Mouse (Mus musculus): ENCODE measurements around the gene Adamts17. TPM values are rescaled to one million over a fixed set of nuclear protein-coding genes. Genes with fewer than 3 reads are reported as not detected.

Adamts17 gene
- total and polyA plus RNA-seq, 3 experiments = 0.33 to 0.42 TPM; not detected in 1

DNA sequence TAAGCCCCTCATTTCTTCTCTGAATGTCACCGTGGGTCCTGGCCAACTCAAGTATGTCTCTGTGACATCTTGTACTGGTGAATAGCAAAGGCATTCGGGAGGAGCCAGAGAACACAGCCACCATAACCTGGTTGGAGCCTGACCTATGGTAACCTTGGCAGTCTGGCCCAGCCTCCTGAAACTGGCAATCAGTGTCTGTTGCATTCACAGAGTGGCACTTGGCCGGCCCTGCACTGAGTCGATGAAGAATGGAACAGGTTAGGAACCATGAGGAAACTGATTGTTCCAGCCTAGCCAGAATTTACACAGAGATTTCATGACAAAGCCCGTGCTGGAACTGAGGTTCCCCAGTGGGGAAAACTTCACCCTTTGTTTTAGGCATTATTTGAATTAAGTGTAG, 38.8 kb upstream of the Adamts17 start:
- H3K9me3 ChIP-seq (replicated peaks; ENCODE audit: insufficient read depth, low read length) = no peaks in the 10 kb centered on the region
- TF ChIP-seq MAZ (IDR thresholded peaks at IDR 0.05; ENCODE audit: low read depth, low read length) = no peak
- no peak for TF ChIP-seq TCF12 (IDR thresholded peaks at IDR 0.05; ENCODE audit: low read depth, low read length)
- no peak for TF ChIP-seq E2F4 (IDR thresholded peaks at IDR 0.05; ENCODE audit: borderline replicate concordance, low read depth, low read length)
- TF ChIP-seq SMC3 (IDR thresholded peaks at IDR 0.05; ENCODE audit: low read depth, low read length) = no peak
- H3K27me3 ChIP-seq (ENCODE audit: control insufficient read depth in 1 of 2, insufficient read depth in 2 of 2, low read length in 2 of 2) = no peaks in the 10 kb centered on the region; a peak in 1 of 4 replicates
- DNase-seq (ENCODE audit: low read depth, low spot score) = no peak
- H3K4me3 ChIP-seq (ENCODE audit: control insufficient read depth in 1 of 2, insufficient read depth in 1 of 2, low read depth in 2 of 2, low read length in 2 of 2) = no peak overlapping the region
- no peaks in the 10 kb centered on the region for H3K79me2 ChIP-seq (ENCODE audit: control insufficient read depth, insufficient read depth, low read length, poor library complexity)
- no peaks in the 10 kb centered on the region for H3K4me1 ChIP-seq (ENCODE audit: control insufficient read depth in 1 of 2, insufficient read depth in 2 of 2, low read length in 2 of 2)
- H3K27ac ChIP-seq (ENCODE audit: control insufficient read depth, low read depth, low read length) = no peak overlapping the region
- H3K9ac ChIP-seq (ENCODE audit: control insufficient read depth, low read depth, low read length, poor library complexity, severe bottlenecking) = no peak overlapping the region
- no peaks in the 10 kb centered on the region for H3K36me3 ChIP-seq (ENCODE audit: control insufficient read depth in 1 of 2, insufficient read depth in 2 of 2, low read length in 2 of 2)

DNA sequence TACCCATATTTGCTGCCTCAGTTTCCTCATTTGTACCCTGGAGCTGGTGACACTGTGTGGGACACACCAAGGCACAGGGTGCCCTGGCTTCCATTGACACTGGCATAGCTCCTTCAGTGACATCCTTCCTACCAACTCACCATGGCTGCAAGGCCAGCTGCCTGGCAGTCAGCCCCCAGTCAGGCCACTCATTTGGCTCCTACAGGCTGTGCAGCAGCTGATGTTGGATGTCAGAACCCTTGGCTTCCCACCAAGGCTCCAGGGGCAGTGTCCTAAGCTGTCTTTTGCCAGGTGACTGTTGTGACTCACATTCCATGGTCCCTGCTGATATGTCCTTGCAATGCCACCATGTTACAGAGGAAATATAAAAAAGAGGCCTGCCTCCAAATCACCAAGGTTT, 37.8 kb upstream of the Adamts17 start:
- Histone ChIP-seq H3K27ac (ENCODE audit: control insufficient read depth, low read depth, low read length) (no peak overlapping the region), H3K4me1 (ENCODE audit: control insufficient read depth in 1 of 2, insufficient read depth in 2 of 2, low read length in 2 of 2) (no peaks in the 10 kb centered on the region), H3K9me3 (replicated peaks; ENCODE audit: insufficient read depth, low read length) (no peaks in the 10 kb centered on the region), H3K27me3 (ENCODE audit: control insufficient read depth in 1 of 2, insufficient read depth in 2 of 2, low read length in 2 of 2) (no peaks in the 10 kb centered on the region; a peak in 1 of 4 replicates), H3K79me2 (ENCODE audit: control insufficient read depth, insufficient read depth, low read length, poor library complexity) (no peaks in the 10 kb centered on the region), H3K9ac (ENCODE audit: control insufficient read depth, low read depth, low read length, poor library complexity, severe bottlenecking) (no peak overlapping the region), H3K36me3 (ENCODE audit: control insufficient read depth in 1 of 2, insufficient read depth in 2 of 2, low read length in 2 of 2) (no peaks in the 10 kb centered on the region), H3K4me3 (ENCODE audit: control insufficient read depth in 1 of 2, insufficient read depth in 1 of 2, low read depth in 2 of 2, low read length in 2 of 2) (no peak overlapping the region)
- no peak for DNase-seq (ENCODE audit: low read depth, low spot score)
- TF ChIP-seq ELF1 (IDR thresholded peaks at IDR 0.05; ENCODE audit: low read depth, low read length) = no peak
- TF ChIP-seq HCFC1 (IDR thresholded peaks at IDR 0.05; ENCODE audit: low read depth, low read length) = no peak
- no peak for TF ChIP-seq MYB (IDR thresholded peaks at IDR 0.05; ENCODE audit: low read depth, low read length)
- no peak for TF ChIP-seq TAL1 (IDR thresholded peaks at IDR 0.05; ENCODE audit: low read length)
- no peak for TF ChIP-seq MEF2A (IDR thresholded peaks at IDR 0.05; ENCODE audit: extremely low read depth, insufficient replicate concordance, low read depth, low read length, poor library complexity, severe bottlenecking)

DNA sequence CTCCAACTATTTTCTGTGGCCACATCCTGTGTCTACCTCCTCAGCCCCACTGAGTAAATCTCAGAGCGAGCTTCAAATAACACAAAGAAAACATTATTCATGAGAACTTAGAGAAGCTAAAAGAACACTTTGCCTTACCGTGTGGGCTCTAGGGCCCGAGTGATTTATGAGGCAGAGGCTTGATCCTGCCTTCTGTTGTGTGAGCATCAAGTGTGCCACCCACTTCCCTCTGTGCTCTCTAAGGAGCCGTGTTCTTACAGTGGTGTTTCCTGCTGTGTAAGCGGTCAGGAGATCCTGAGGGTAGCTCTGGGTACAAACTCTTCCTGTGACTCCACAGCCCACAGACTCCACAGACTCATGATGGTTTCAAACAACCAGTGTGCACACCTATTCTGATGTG, 35.7 kb upstream of the Adamts17 start:
- Histone ChIP-seq H3K27ac (ENCODE audit: control insufficient read depth, low read depth, low read length) (no peak overlapping the region), H3K36me3 (ENCODE audit: control insufficient read depth in 1 of 2, insufficient read depth in 2 of 2, low read length in 2 of 2) (no peaks in the 10 kb centered on the region), H3K9ac (ENCODE audit: control insufficient read depth, low read depth, low read length, poor library complexity, severe bottlenecking) (no peak overlapping the region), H3K4me3 (ENCODE audit: control insufficient read depth in 1 of 2, insufficient read depth in 1 of 2, low read depth in 2 of 2, low read length in 2 of 2) (no peak overlapping the region), H3K27me3 (ENCODE audit: control insufficient read depth in 1 of 2, insufficient read depth in 2 of 2, low read length in 2 of 2) (no peaks in the 10 kb centered on the region; a peak in 1 of 4 replicates), H3K4me1 (ENCODE audit: control insufficient read depth in 1 of 2, insufficient read depth in 2 of 2, low read length in 2 of 2) (no peaks in the 10 kb centered on the region), H3K9me3 (replicated peaks; ENCODE audit: insufficient read depth, low read length) (no peaks in the 10 kb centered on the region), H3K79me2 (ENCODE audit: control insufficient read depth, insufficient read depth, low read length, poor library complexity) (no peaks in the 10 kb centered on the region)
- no peak for DNase-seq (ENCODE audit: low read depth, low spot score)
- TF ChIP-seq USF1 (IDR thresholded peaks at IDR 0.05; ENCODE audit: low read depth, low read length) = no peak
- TF ChIP-seq CHD2 (IDR thresholded peaks at IDR 0.05; ENCODE audit: low read length) = no peak
- no peak for TF ChIP-seq UBTF (IDR thresholded peaks at IDR 0.05; ENCODE audit: borderline replicate concordance, insufficient read depth, low read depth, low read length)
- TF ChIP-seq SMC3 (IDR thresholded peaks at IDR 0.05; ENCODE audit: low read depth, low read length) = no peak
- TF ChIP-seq MXI1 (IDR thresholded peaks at IDR 0.05; ENCODE audit: low read depth, low read length) = no peak
- TF ChIP-seq CTCF (IDR thresholded peaks at IDR 0.05 in 2 of 3, conservative IDR thresholded peaks at IDR 0.05 in 1 of 3; ENCODE audit: control insufficient read depth in 1 of 3, insufficient read depth in 1 of 3, low read depth in 2 of 3, low read length in 3 of 3, poor library complexity in 1 of 3, severe bottlenecking in 1 of 3) = no peak
- TF ChIP-seq ZC3H11A (IDR thresholded peaks at IDR 0.05; ENCODE audit: low read depth, low read length) = no peak

Data from MEL (cell line).